Mouse (Mus musculus): ENCODE data around the gene Mindy4. TPM values are rescaled to one million over a fixed set of nuclear protein-coding genes. Genes with fewer than 3 reads are reported as not detected.
A peak's percentile ranks its signal among the peaks of the same experiment; 100 is the strongest.

Gene Mindy4
- polyA plus RNA-seq, 1 experiment from 2014 or later: 10.7 TPM

DNA sequence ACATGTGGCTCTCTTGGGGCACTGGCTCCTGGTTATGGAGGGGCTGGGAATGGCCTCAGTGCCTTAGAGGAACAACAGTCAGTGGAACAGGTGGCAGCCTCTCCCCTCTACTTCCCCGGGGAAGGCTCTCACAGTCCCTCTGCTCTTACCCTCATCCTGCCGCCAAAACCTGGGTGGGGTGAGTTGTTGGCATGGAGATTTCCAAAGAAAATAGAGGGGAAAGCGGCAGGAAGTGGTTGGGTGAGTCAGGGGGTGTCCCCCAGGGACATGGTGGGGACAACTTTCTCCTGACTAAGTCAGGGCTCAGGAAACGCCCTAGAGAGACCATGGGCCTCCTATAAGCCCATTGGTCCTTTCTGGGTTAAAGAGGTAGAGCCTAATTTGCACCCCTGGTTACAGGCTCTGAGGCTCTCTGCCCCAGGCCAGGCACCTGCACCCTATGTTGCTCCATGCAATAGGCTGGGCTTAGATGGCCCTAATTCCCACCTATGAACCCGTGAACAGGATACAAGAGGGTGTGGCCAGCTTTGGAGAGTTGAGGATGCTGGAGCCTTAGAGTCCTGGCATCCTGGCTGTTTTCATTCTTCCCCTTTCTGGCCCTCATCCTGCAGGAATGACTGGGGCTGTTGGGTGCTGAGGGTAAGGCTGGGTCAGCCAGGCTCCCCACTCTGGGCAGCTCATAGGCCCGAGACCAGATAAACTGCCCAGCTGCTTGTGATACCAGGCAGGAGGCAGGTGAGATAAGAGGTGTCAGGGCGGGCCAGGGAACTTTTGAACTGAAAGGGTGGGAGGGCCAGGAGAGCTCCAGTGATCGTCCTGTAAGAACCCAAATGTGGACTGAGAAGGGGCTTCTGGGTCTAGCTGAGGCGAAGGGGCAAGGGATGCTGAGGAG is 136.0 kb downstream of the Mindy4 start:
- Histone ChIP-seq H3K4me2 (no peak overlapping the region), H3K27me3 (no peaks in the 10 kb centered on the region; the same call in 1 of the 2 replicates), H3K4me1 (replicated peaks) (peaks cover 33% of the 10 kb centered on the region), H3K36me3 (no peaks in the 10 kb centered on the region), H3K27ac (no peak overlapping the region), H3K9ac (no peak overlapping the region), H3K9me3 (no peaks in the 10 kb centered on the region), H3K4me3 (no peak overlapping the region)
- 83% methylated on average over 9 of the region's 9 CpGs for WGBS
- ATAC-seq (ENCODE audit: low FRiP score): no peak

GRCm38 (mm10) chr6:55341688-55342087 is 138.5 kb downstream of the Mindy4 start:
- H3K27me3 ChIP-seq: no peaks in the 10 kb centered on the region
- 0 out of 2 replicates have a peak overlapping the region, but pooled peaks have one; percentile 15 for H3K27ac ChIP-seq
- H3K9me3 ChIP-seq: no peaks in the 10 kb centered on the region
- H3K9ac ChIP-seq: no peak overlapping the region
- WGBS: 37% methylated on average over 5 of the region's 5 CpGs
- H3K4me3 ChIP-seq: no peak overlapping the region
- 0 out of 2 replicates have a peak, but pooled peaks have one; percentile 23 for ATAC-seq (ENCODE audit: low FRiP score)
- peaks cover 22% of the 10 kb centered on the region for H3K4me1 ChIP-seq (replicated peaks)
- no peak overlapping the region for H3K4me2 ChIP-seq
- H3K36me3 ChIP-seq: no peaks in the 10 kb centered on the region

DNA sequence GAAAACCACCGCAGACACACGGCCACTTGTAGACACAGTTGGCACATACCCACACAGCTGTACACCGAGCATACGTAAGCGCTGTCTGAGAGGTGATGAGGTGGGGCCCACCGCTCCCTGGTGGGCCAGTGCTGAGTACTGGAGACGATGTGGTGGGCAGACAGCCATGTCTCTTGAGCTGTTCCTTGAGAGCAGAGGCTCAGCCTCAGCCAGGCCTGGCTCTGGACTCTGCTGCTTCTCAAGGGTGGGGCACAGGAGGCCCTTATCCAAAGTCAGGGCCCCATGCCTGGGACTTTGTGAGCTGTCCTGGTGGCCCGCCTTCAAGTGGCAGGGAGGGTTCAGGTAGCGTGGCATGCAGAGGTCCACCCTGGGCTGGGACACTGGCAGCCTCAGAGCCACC is 139.1 kb downstream of the Mindy4 start:
- WGBS: 79% methylated on average over 9 of the region's 9 CpGs
- ATAC-seq (ENCODE audit: low FRiP score): peak; percentile 41; the same call in 1 of the 2 replicates
- H3K4me1 ChIP-seq (replicated peaks): peaks cover 19% of the 10 kb centered on the region

DNA sequence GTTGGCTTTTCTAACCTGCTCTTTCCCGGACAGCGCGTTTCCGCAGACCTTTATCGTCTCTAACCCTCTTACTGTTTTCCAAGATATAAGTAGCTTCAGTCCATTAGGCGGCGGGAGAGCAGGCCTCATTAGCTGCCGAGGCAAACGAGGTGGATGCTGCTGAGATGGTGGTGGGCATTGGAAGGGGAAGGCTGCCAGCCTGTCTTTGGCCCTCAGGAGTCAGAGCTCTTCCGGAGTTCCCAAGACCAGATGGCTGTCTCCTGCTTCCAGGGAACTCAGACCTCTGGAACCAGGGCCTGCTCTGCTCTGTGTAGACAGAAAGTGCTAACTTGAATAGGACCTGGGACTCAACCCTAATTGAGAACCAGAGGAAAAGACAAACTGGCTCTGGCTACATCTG is 140.3 kb downstream of the Mindy4 start:
- Histone ChIP-seq H3K9me3 (no peaks in the 10 kb centered on the region), H3K4me3 (no peak overlapping the region), H3K4me2 (no peak overlapping the region), H3K4me1 (replicated peaks) (peaks cover 19% of the 10 kb centered on the region), H3K27me3 (no peaks in the 10 kb centered on the region), H3K9ac (no peak overlapping the region), H3K27ac (peak overlapping the region; percentile 9; the same call in 1 of the 2 replicates), H3K36me3 (no peaks in the 10 kb centered on the region)
- no peak for ATAC-seq (ENCODE audit: low FRiP score)
- WGBS: 84% methylated on average over 10 of the region's 10 CpGs

More for the DNA sequence above, 139.1 kb downstream of the Mindy4 start:
- no peaks in the 10 kb centered on the region for H3K36me3 ChIP-seq
- no peak overlapping the region for H3K9ac ChIP-seq
- H3K9me3 ChIP-seq: no peaks in the 10 kb centered on the region
- H3K4me2 ChIP-seq: no peak overlapping the region
- no peak overlapping the region for H3K27ac ChIP-seq
- no peak overlapping the region for H3K4me3 ChIP-seq
- no peaks in the 10 kb centered on the region for H3K27me3 ChIP-seq

DNA sequence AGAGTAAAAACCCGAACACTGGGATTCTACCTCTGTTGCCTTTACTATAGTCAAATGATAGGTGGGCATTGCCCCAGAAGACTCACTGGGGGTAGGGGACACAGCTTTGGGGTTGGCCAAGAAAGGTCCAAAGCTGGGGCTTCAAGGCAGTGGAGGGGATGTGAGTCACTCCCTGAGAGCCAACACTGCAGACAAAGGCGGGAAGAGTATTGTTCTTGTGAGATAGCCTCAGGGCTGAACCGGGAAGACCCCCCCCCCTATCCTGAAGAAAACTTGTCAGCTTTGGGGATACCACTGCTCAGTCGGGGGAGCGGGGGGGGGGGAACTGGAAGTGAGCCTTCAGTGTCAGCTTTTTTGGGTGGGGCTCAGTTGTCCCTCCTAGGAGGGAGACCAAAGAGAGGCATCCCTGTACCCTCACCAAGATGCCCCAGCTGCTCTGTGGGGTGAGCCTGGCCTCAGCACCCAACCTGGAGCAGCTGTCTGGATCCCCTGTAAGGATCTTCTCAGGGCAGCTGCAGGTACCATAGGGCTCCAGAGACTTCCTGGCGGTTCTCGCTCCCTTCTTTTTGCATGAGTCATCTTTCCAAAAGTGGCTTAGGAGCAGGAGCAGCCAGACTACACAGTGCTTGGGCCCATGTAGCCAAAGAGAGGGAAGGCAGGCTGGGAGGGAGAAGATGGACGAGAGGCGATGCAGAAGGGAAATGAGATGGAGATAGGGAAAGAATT is 141.3 kb downstream of the Mindy4 start:
- no peak overlapping the region for H3K27ac ChIP-seq
- ATAC-seq (ENCODE audit: low FRiP score): no peak
- 0 out of 2 replicates have a peak, but pooled peaks cover 2% of the 10 kb centered on the region for H3K9me3 ChIP-seq
- peaks cover 13% of the 10 kb centered on the region for H3K4me1 ChIP-seq (replicated peaks)
- H3K27me3 ChIP-seq: no peaks in the 10 kb centered on the region
- no peak overlapping the region for H3K9ac ChIP-seq
- H3K36me3 ChIP-seq: no peaks in the 10 kb centered on the region
- H3K4me2 ChIP-seq: no peak overlapping the region
- WGBS: 91% methylated on average over 9 of the region's 9 CpGs
- H3K4me3 ChIP-seq: no peak overlapping the region

DNA sequence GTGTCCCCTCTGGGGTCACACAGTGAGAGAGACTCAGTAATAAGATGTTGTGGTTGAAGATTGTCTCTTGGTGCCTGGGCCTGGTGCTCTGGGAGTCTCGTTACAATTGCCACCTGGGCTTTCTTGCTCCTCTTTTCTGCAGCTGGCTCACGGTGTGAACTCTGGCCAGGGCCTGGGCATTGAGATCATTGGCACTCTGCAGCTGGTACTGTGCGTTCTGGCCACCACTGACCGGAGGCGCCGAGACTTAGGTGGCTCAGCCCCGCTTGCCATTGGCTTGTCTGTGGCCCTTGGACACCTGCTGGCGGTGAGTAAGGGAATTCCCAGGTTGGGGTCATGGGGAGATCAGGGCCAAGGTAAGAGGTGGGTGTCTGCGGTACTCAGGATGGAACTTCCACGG is 142.1 kb downstream of the Mindy4 start:
- ATAC-seq (ENCODE audit: low FRiP score): no peak
- Histone ChIP-seq H3K4me2 (no peak overlapping the region), H3K27ac (no peak overlapping the region), H3K27me3 (no peaks in the 10 kb centered on the region), H3K9ac (no peak overlapping the region), H3K4me1 (replicated peaks) (peaks cover 13% of the 10 kb centered on the region), H3K4me3 (no peak overlapping the region), H3K36me3 (0 out of 2 replicates have a peak, but pooled peaks cover 3% of the 10 kb centered on the region), H3K9me3 (0 out of 2 replicates have a peak, but pooled peaks cover 9% of the 10 kb centered on the region)
- 90% methylated on average over 10 of the region's 10 CpGs for WGBS

GRCm38 (mm10) chr6:55346491-55346890 is 143.3 kb downstream of the Mindy4 start:
- H3K9me3 ChIP-seq: 0 out of 2 replicates have a peak, but pooled peaks cover 9% of the 10 kb centered on the region
- WGBS: 91% methylated on average over 7 of the region's 7 CpGs
- no peak for ATAC-seq (ENCODE audit: low FRiP score)

DNA sequence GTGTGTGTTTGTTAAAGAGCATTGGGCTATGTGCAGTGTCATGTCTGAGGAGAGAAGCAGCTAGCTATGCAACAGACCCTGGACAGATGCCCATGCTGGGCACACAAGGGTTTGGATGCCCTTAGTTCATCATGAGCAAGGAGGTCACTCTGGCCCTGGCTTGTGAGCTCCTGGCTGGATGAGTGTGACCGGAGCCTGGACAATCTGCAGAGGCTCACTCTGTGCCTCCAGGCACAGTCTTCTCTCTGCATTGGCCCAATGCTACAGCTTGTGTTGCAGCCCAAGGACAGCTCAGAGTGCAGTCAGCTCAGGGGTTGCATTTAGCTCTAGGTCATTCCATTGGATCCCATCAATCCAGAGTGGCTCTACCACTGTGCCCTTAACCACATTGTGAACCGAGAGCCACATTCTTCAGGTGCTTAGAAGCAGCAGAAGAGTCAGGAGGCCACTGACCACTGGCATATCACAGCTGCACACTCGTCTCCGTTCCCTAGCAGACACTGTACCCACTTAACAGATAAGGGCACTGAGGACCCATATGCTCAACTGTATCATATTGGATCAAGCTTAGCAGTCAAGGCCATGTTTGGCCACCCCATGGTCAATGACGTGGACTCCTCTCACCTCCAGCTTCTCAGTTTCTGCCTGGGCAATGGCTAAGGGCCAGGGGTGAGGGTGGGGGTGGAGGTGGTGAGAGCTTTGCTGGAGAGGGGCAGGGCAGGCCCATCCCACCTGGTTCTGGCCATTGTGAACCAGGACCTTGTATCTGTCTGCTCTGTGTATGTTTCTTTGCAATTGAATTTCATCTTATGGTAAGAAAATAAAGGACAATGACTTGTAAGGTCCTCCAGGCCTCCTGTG is 144.8 kb downstream of the Mindy4 start:
- no peaks in the 10 kb centered on the region for H3K4me1 ChIP-seq (replicated peaks)
- H3K9me3 ChIP-seq: 0 out of 2 replicates have a peak, but pooled peaks cover 9% of the 10 kb centered on the region
- H3K4me2 ChIP-seq: no peak overlapping the region
- no peak overlapping the region for H3K4me3 ChIP-seq
- H3K9ac ChIP-seq: no peak overlapping the region
- H3K27me3 ChIP-seq: no peaks in the 10 kb centered on the region
- no peak overlapping the region for H3K27ac ChIP-seq
- 0 out of 2 replicates have a peak, but pooled peaks cover 3% of the 10 kb centered on the region for H3K36me3 ChIP-seq
- 88% methylated on average over 5 of the region's 5 CpGs for WGBS
- ATAC-seq (ENCODE audit: low FRiP score): no peak

More at GRCm38 (mm10) chr6:55346491-55346890, 143.3 kb downstream of the Mindy4 start:
- no peak overlapping the region for H3K4me2 ChIP-seq
- peaks cover 11% of the 10 kb centered on the region for H3K4me1 ChIP-seq (replicated peaks)
- no peak overlapping the region for H3K9ac ChIP-seq
- H3K4me3 ChIP-seq: no peak overlapping the region
- 0 out of 2 replicates have a peak, but pooled peaks cover 3% of the 10 kb centered on the region for H3K36me3 ChIP-seq
- no peak overlapping the region for H3K27ac ChIP-seq
- no peaks in the 10 kb centered on the region for H3K27me3 ChIP-seq

DNA sequence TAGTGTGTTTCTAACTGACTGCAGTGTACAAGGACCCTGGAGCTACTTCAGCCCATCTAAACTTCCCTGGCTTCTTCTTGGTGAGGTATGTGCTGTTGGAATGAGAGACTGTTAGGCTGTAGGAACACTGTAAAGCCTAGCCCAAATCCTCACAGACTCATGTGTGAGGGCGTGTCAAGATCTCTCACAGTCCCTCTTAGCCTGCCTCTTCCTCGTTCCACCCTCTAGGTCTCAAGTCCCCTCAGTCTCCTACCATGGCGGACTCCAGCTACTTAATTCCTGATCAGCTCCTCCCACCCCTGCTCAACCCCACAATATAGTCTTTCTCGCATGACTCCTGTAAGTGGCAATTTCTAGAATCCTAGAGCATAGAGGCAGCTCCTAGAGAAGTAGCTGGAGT is 146.0 kb downstream of the Mindy4 start:
- no peak for ATAC-seq (ENCODE audit: low FRiP score)
- 90% methylated on average over 4 of the region's 4 CpGs for WGBS

GRCm38 (mm10) chr6:55350383-55350952 is 147.3 kb downstream of the Mindy4 start:
- Histone ChIP-seq H3K4me2 (no peak overlapping the region), H3K4me1 (replicated peaks) (no peaks in the 10 kb centered on the region)
- ATAC-seq (ENCODE audit: low FRiP score): no peak

More for the DNA sequence above, 146.0 kb downstream of the Mindy4 start:
- H3K27ac ChIP-seq: no peak overlapping the region
- 0 out of 2 replicates have a peak, but pooled peaks cover 3% of the 10 kb centered on the region for H3K27me3 ChIP-seq
- 0 out of 2 replicates have a peak, but pooled peaks cover 3% of the 10 kb centered on the region for H3K36me3 ChIP-seq
- 0 out of 2 replicates have a peak, but pooled peaks cover 9% of the 10 kb centered on the region for H3K9me3 ChIP-seq
- no peak overlapping the region for H3K4me2 ChIP-seq
- H3K9ac ChIP-seq: no peak overlapping the region
- no peak overlapping the region for H3K4me3 ChIP-seq
- no peaks in the 10 kb centered on the region for H3K4me1 ChIP-seq (replicated peaks)

GRCm38 (mm10) chr6:55351712-55352111 is 148.5 kb downstream of the Mindy4 start:
- Histone ChIP-seq H3K4me2 (no peak overlapping the region), H3K4me1 (replicated peaks) (no peaks in the 10 kb centered on the region), H3K27ac (no peak overlapping the region), H3K27me3 (0 out of 2 replicates have a peak, but pooled peaks cover 6% of the 10 kb centered on the region), H3K9me3 (0 out of 2 replicates have a peak, but pooled peaks cover 9% of the 10 kb centered on the region), H3K4me3 (no peak overlapping the region), H3K9ac (no peak overlapping the region), H3K36me3 (0 out of 2 replicates have a peak, but pooled peaks cover 3% of the 10 kb centered on the region)
- no peak for ATAC-seq (ENCODE audit: low FRiP score)
- WGBS: 64% methylated on average over 7 of the region's 7 CpGs

More at GRCm38 (mm10) chr6:55350383-55350952, 147.3 kb downstream of the Mindy4 start:
- 0 out of 2 replicates have a peak, but pooled peaks cover 9% of the 10 kb centered on the region for H3K9me3 ChIP-seq
- H3K36me3 ChIP-seq: 0 out of 2 replicates have a peak, but pooled peaks cover 3% of the 10 kb centered on the region
- no peak overlapping the region for H3K9ac ChIP-seq
- no peak overlapping the region for H3K4me3 ChIP-seq
- H3K27ac ChIP-seq: no peak overlapping the region
- WGBS: 93% methylated on average over 6 of the region's 6 CpGs
- 0 out of 2 replicates have a peak, but pooled peaks cover 6% of the 10 kb centered on the region for H3K27me3 ChIP-seq
